Mouse (Mus musculus): Measurements from ENCODE around the gene Eefsec. TPM values are rescaled to one million over a fixed set of nuclear protein-coding genes. Genes with fewer than 3 reads are reported as not detected.
A peak's percentile ranks its signal among the peaks of the same experiment; 100 is the strongest.

The Eefsec gene
- polyA plus RNA-seq, 1 experiment from 2014 or later = 41.3 TPM

DNA sequence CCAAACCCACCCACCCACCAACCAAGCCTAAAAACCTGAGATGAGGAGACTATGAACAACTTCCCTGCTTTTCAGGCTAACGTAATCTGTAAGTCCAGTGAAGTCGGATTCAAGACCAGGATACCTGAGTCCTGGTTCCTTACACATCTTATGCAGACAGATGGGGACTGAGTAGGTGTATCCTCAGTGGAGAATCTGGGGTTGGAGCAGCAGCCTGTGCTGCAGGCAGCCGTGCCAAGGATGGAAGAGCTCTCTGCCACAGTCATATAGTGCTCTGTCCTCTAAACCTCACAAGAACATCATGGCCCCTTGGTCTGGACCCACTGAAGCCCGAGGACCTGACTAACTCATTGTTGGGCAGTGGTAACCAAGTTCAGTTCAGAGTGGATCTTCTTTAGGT, 169.1 kb downstream of the Eefsec start:
- no peak for DNase-seq (ENCODE audit: low spot score)
- Histone ChIP-seq H3K36me3 (ENCODE audit: control insufficient read depth, insufficient read depth, low read length) (no peaks in the 10 kb centered on the region), H3K4me2 (ENCODE audit: low read depth, low read length, severe bottlenecking) (no peak overlapping the region), H3K9me3 (ENCODE audit: control insufficient read depth, low read length) (no peaks in the 10 kb centered on the region), H3K4me1 (replicated peaks; ENCODE audit: control insufficient read depth, insufficient read depth, low read length) (no peaks in the 10 kb centered on the region), H3K27ac (ENCODE audit: low read depth, low read length) (no peak overlapping the region), H3K4me3 (ENCODE audit: low read depth, low read length) (no peak overlapping the region), H3K27me3 (ENCODE audit: control insufficient read depth, insufficient read depth, low read length) (no peaks in the 10 kb centered on the region), H3K9ac (ENCODE audit: low read length) (no peak overlapping the region)
- 94% methylated on average over 4 of the region's 4 CpGs for WGBS
- no peak for ATAC-seq (replicated peaks; ENCODE audit: low FRiP score)

DNA sequence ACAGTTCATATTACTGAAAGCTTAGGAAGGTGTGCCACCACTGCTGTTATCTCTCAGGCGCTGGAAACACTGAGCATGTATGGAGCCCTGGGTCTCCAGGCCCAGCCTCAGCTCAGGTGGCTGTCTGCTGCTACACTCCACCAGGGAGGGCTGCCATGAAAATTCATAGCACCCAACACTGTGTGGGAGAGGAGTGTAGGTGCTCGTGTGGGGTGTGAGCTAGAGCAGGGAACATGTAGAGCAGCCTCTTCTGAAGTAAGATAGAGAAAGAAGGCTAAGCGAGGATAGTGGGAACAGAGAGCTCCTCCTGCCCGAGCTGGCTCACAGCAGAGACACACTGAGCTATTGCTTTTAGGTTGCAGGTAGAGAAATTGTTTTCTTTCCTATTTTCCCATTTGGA, 170.1 kb downstream of the Eefsec start:
- H3K9me3 ChIP-seq (ENCODE audit: control insufficient read depth, low read length) = no peaks in the 10 kb centered on the region
- WGBS = 91% methylated on average over 4 of the region's 4 CpGs
- DNase-seq (ENCODE audit: low spot score) = no peak
- no peak overlapping the region for H3K4me3 ChIP-seq (ENCODE audit: low read depth, low read length)
- ATAC-seq (replicated peaks; ENCODE audit: low FRiP score) = no peak
- H3K27me3 ChIP-seq (ENCODE audit: control insufficient read depth, insufficient read depth, low read length) = no peaks in the 10 kb centered on the region
- no peak overlapping the region for H3K9ac ChIP-seq (ENCODE audit: low read length)
- H3K36me3 ChIP-seq (ENCODE audit: control insufficient read depth, insufficient read depth, low read length) = no peaks in the 10 kb centered on the region
- H3K4me1 ChIP-seq (replicated peaks; ENCODE audit: control insufficient read depth, insufficient read depth, low read length) = no peaks in the 10 kb centered on the region
- no peak overlapping the region for H3K27ac ChIP-seq (ENCODE audit: low read depth, low read length)
- H3K4me2 ChIP-seq (ENCODE audit: low read depth, low read length, severe bottlenecking) = no peak overlapping the region

DNA sequence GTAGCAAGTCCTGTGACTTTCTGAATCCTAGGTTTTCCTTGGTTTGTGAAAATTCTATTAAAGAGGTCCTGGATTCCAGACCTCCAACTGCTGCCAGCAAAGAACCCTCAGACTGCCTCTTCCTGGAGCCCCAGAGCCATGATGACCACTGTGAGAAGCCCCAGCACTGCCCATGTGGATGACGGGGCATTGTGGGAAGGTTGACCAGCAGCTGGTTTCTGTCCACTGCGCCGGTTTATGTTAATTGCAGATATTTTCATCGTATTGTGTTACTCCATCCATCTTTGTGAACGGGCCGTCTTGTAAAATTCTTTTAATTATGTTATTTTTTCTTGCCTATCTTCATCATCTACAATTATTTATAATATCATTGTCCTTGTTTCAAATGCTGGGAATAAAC, 171.7 kb downstream of the Eefsec start:
- 91% methylated on average over 6 of the region's 6 CpGs for WGBS
- no peaks in the 10 kb centered on the region for H3K9me3 ChIP-seq (ENCODE audit: control insufficient read depth, low read length)
- H3K9ac ChIP-seq (ENCODE audit: low read length) = no peak overlapping the region
- no peaks in the 10 kb centered on the region for H3K36me3 ChIP-seq (ENCODE audit: control insufficient read depth, insufficient read depth, low read length)
- ATAC-seq (replicated peaks; ENCODE audit: low FRiP score) (no peak), DNase-seq (ENCODE audit: low spot score) (no peak)
- H3K27ac ChIP-seq (ENCODE audit: low read depth, low read length) = no peak overlapping the region
- no peaks in the 10 kb centered on the region for H3K4me1 ChIP-seq (replicated peaks; ENCODE audit: control insufficient read depth, insufficient read depth, low read length)
- H3K4me2 ChIP-seq (ENCODE audit: low read depth, low read length, severe bottlenecking) = no peak overlapping the region
- H3K27me3 ChIP-seq (ENCODE audit: control insufficient read depth, insufficient read depth, low read length) = no peaks in the 10 kb centered on the region
- H3K4me3 ChIP-seq (ENCODE audit: low read depth, low read length) = no peak overlapping the region

DNA sequence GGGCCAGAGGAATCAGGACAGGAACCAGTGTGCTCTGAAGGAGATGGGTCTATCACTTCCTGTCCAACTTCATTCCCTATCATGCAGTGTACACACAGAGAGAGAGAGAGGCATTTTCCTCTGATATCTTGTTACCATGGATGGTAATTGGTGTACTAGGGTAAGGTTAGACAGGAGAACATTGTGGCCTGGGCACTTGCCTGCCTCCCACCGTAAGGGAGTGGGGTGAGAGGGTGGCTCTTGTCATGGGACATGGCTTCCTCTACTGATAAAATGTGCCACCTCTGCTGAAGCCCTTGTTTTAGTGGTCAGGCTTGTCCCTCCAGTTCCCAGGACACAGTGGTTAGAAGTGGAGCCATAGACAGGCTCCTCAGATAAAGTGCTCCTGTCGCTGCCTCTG, 178.4 kb downstream of the Eefsec start:
- Histone ChIP-seq H3K27me3 (ENCODE audit: control insufficient read depth, insufficient read depth, low read length) (no peaks in the 10 kb centered on the region), H3K9ac (ENCODE audit: low read length) (no peak overlapping the region), H3K27ac (ENCODE audit: low read depth, low read length) (no peak overlapping the region), H3K4me3 (ENCODE audit: low read depth, low read length) (no peak overlapping the region), H3K36me3 (ENCODE audit: control insufficient read depth, insufficient read depth, low read length) (no peaks in the 10 kb centered on the region), H3K4me1 (replicated peaks; ENCODE audit: control insufficient read depth, insufficient read depth, low read length) (0 out of 2 replicates have a peak, but pooled peaks cover under 1% of the 10 kb centered on the region), H3K9me3 (ENCODE audit: control insufficient read depth, low read length) (no peaks in the 10 kb centered on the region), H3K4me2 (ENCODE audit: low read depth, low read length, severe bottlenecking) (no peak overlapping the region)
- DNase-seq (ENCODE audit: low spot score) (no peak), ATAC-seq (replicated peaks; ENCODE audit: low FRiP score) (no peak)
- 96% methylated on average over 2 of the region's 2 CpGs for WGBS

DNA sequence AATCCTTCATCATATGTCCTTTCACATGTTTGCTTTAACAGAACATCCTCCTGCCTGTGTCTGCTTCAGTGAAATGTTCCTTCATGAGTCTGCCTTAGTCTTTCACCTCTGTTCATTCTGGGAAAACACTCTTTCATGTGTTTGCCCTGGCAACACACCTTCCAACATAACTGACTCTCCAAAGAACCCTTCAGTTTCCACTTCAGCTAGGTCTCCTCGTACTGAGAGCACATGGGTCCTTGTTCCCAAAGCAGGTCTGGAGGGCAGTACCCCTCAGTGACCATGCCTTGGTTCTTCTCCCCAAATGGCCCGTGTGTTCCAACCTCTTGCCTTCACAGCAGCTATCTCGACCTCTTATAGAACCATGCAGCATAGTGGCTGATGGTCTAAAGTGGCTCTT, 179.3 kb downstream of the Eefsec start:
- H3K9me3 ChIP-seq (ENCODE audit: control insufficient read depth, low read length) = no peaks in the 10 kb centered on the region
- no peak overlapping the region for H3K27ac ChIP-seq (ENCODE audit: low read depth, low read length)
- no peak overlapping the region for H3K9ac ChIP-seq (ENCODE audit: low read length)
- ATAC-seq (replicated peaks; ENCODE audit: low FRiP score) (no peak), DNase-seq (ENCODE audit: low spot score) (no peak)
- no peaks in the 10 kb centered on the region for H3K27me3 ChIP-seq (ENCODE audit: control insufficient read depth, insufficient read depth, low read length)
- 0 out of 2 replicates have a peak, but pooled peaks cover 3% of the 10 kb centered on the region for H3K4me1 ChIP-seq (replicated peaks; ENCODE audit: control insufficient read depth, insufficient read depth, low read length)
- H3K36me3 ChIP-seq (ENCODE audit: control insufficient read depth, insufficient read depth, low read length) = no peaks in the 10 kb centered on the region
- WGBS = 89% methylated on average over 3 of the region's 3 CpGs
- no peak overlapping the region for H3K4me3 ChIP-seq (ENCODE audit: low read depth, low read length)
- no peak overlapping the region for H3K4me2 ChIP-seq (ENCODE audit: low read depth, low read length, severe bottlenecking)

DNA sequence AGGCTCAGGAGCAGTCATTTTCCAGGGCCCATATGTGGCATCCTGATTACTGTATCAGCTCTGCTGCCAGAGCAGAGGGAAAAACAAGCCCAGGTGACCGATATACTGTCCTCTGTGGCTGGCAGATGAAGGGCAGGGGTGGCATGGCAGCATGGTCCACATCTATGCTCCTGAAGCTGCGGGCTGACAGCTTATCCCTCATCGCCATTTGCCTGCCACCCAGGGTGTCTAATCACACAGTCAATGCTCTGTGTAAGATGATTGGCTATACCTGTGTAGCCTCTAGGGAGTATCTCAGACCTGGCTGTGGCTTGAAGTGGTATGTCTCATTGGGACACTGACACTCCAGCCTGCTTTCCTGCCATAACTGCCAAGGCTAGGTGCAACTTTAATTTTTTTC, 180.3 kb downstream of the Eefsec start:
- Histone ChIP-seq H3K27ac (ENCODE audit: low read depth, low read length) (no peak overlapping the region), H3K4me3 (ENCODE audit: low read depth, low read length) (no peak overlapping the region), H3K27me3 (ENCODE audit: control insufficient read depth, insufficient read depth, low read length) (no peaks in the 10 kb centered on the region), H3K4me2 (ENCODE audit: low read depth, low read length, severe bottlenecking) (no peak overlapping the region), H3K4me1 (replicated peaks; ENCODE audit: control insufficient read depth, insufficient read depth, low read length) (0 out of 2 replicates have a peak, but pooled peaks cover 3% of the 10 kb centered on the region), H3K9ac (ENCODE audit: low read length) (no peak overlapping the region), H3K9me3 (ENCODE audit: control insufficient read depth, low read length) (no peaks in the 10 kb centered on the region), H3K36me3 (ENCODE audit: control insufficient read depth, insufficient read depth, low read length) (no peaks in the 10 kb centered on the region)
- ATAC-seq (replicated peaks; ENCODE audit: low FRiP score) (no peak), DNase-seq (ENCODE audit: low spot score) (no peak)
- 85% methylated on average over 3 of the region's 3 CpGs for WGBS

DNA sequence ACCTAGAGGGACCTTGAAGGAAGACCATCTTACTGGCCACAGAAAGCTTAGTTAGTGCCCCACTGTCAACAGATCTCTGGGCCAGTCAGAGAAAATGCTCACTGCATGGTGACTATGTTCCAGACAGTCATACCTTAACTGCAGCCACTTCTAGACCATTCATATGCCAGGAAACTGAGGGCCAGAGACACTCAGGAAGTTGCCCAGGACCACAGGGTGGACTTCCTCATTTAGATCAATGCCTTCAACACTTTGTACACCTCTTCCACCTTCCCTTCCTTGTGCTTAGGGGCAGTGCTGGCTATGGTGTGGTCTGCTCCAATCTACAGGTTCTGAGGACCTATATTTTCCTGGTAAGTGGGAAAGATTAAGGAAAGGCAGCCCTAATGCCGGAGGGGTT, 181.0 kb downstream of the Eefsec start:
- WGBS = 89% methylated on average over 1 of the region's 1 CpGs
- ATAC-seq (replicated peaks; ENCODE audit: low FRiP score) = no peak

DNA sequence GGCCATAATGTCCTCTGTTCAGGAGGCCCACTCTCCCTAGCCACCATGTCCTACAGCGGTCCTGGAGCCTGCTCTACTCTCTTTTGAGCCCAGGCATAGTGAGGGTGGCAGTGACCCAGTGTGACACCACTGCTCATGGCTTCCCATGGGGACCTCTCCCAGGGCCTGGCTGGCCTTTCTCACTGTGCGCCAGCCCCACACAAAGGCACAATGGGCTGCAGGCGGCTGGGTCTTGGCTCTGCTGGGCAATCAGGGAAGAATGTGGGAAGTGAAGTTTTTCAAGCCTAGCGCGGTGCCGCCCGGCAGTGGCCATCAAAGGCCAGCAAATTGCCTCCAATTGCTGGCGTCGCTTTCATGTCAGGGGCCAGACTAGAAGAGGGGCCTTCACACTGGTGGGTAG, 184.2 kb downstream of the Eefsec start:
- no peaks in the 10 kb centered on the region for H3K27me3 ChIP-seq (ENCODE audit: control insufficient read depth, insufficient read depth, low read length)
- H3K9me3 ChIP-seq (ENCODE audit: control insufficient read depth, low read length) = no peaks in the 10 kb centered on the region
- no peaks in the 10 kb centered on the region for H3K36me3 ChIP-seq (ENCODE audit: control insufficient read depth, insufficient read depth, low read length)
- H3K4me1 ChIP-seq (replicated peaks; ENCODE audit: control insufficient read depth, insufficient read depth, low read length) = 0 out of 2 replicates have a peak, but pooled peaks cover 3% of the 10 kb centered on the region
- ATAC-seq (replicated peaks; ENCODE audit: low FRiP score) (0 out of 2 replicates have a peak, but pooled peaks have one; percentile 33), DNase-seq (ENCODE audit: low spot score) (no peak)
- 32% methylated on average over 9 of the region's 9 CpGs for WGBS
- H3K9ac ChIP-seq (ENCODE audit: low read length) = peak overlapping the region; percentile 2; the same call in 1 of the 2 replicates
- no peak overlapping the region for H3K4me3 ChIP-seq (ENCODE audit: low read depth, low read length)
- H3K27ac ChIP-seq (ENCODE audit: low read depth, low read length) = no peak overlapping the region
- no peak overlapping the region for H3K4me2 ChIP-seq (ENCODE audit: low read depth, low read length, severe bottlenecking)

More for the DNA sequence above, 181.0 kb downstream of the Eefsec start:
- no peak overlapping the region for H3K9ac ChIP-seq (ENCODE audit: low read length)
- no peak for DNase-seq (ENCODE audit: low spot score)
- H3K27ac ChIP-seq (ENCODE audit: low read depth, low read length) = no peak overlapping the region
- H3K9me3 ChIP-seq (ENCODE audit: control insufficient read depth, low read length) = no peaks in the 10 kb centered on the region
- H3K4me2 ChIP-seq (ENCODE audit: low read depth, low read length, severe bottlenecking) = no peak overlapping the region
- H3K4me1 ChIP-seq (replicated peaks; ENCODE audit: control insufficient read depth, insufficient read depth, low read length) = 0 out of 2 replicates have a peak, but pooled peaks cover 3% of the 10 kb centered on the region
- no peaks in the 10 kb centered on the region for H3K36me3 ChIP-seq (ENCODE audit: control insufficient read depth, insufficient read depth, low read length)
- H3K27me3 ChIP-seq (ENCODE audit: control insufficient read depth, insufficient read depth, low read length) = no peaks in the 10 kb centered on the region
- no peak overlapping the region for H3K4me3 ChIP-seq (ENCODE audit: low read depth, low read length)

DNA sequence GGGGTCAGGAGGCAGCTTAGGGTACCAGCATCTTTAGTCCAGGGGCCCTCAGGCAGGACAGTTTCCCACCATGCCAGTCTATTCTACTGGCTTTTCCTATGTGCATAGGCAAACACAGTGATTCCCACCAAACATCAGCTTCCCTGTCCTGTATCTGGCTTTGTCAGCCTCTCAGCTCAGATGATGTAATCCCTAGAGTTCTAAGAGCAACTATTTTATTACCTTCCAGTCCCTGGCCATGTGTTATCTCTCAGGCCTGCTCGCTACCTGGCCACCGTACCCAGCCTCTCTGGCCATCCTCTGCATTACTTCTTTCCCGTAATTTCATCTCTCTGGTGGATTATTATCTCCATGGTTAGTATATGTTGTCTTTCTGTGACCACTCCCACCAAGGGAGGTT, 185.7 kb downstream of the Eefsec start:
- Histone ChIP-seq H3K9ac (ENCODE audit: low read length) (no peak overlapping the region), H3K9me3 (ENCODE audit: control insufficient read depth, low read length) (no peaks in the 10 kb centered on the region), H3K27ac (ENCODE audit: low read depth, low read length) (no peak overlapping the region), H3K4me2 (ENCODE audit: low read depth, low read length, severe bottlenecking) (no peak overlapping the region), H3K27me3 (ENCODE audit: control insufficient read depth, insufficient read depth, low read length) (no peaks in the 10 kb centered on the region), H3K36me3 (ENCODE audit: control insufficient read depth, insufficient read depth, low read length) (no peaks in the 10 kb centered on the region), H3K4me1 (replicated peaks; ENCODE audit: control insufficient read depth, insufficient read depth, low read length) (0 out of 2 replicates have a peak, but pooled peaks cover 3% of the 10 kb centered on the region), H3K4me3 (ENCODE audit: low read depth, low read length) (no peak overlapping the region)
- ATAC-seq (replicated peaks; ENCODE audit: low FRiP score) (no peak), DNase-seq (ENCODE audit: low spot score) (no peak)
- 92% methylated on average over 3 of the region's 3 CpGs for WGBS
